Mouse (Mus musculus): ENCODE data around the gene Lingo1. TPM values are rescaled to one million over a fixed set of nuclear protein-coding genes. Genes with fewer than 3 reads are reported as not detected.

Gene Lingo1
- polyA plus RNA-seq, 1 experiment from 2014 or later = 56.7 TPM

- Histone ChIP-seq H3K9me3 (ENCODE audit: control insufficient read depth, low read length) (no peaks in the 10 kb centered on the region), H3K4me3 (ENCODE audit: low read depth, low read length) (no peak overlapping the region), H3K27me3 (ENCODE audit: control insufficient read depth, insufficient read depth, low read length) (no peaks in the 10 kb centered on the region), H3K9ac (replicated peaks; ENCODE audit: low read depth, low read length) (no peak overlapping the region), H3K36me3 (ENCODE audit: control insufficient read depth, insufficient read depth, low read length) (no peaks in the 10 kb centered on the region), H3K27ac (ENCODE audit: low read depth, low read length) (no peak overlapping the region), H3K4me2 (ENCODE audit: low read depth, low read length) (no peak overlapping the region), H3K4me1 (ENCODE audit: control insufficient read depth, insufficient read depth, low read length) (no peaks in the 10 kb centered on the region)
- no peak for ATAC-seq (ENCODE audit: low read depth)
- 25% methylated on average over 4 of the region's 4 CpGs for WGBS
These were observed 216.2 kb downstream of the Lingo1 start for GRCm38 (mm10) chr9:56580101-56580500.

GRCm38 (mm10) chr9:56577405-56577804, 218.9 kb downstream of the Lingo1 start:
- no peak for ATAC-seq (ENCODE audit: low read depth)
- Histone ChIP-seq H3K9ac (replicated peaks; ENCODE audit: low read depth, low read length) (no peak overlapping the region), H3K4me2 (ENCODE audit: low read depth, low read length) (no peak overlapping the region), H3K4me1 (ENCODE audit: control insufficient read depth, insufficient read depth, low read length) (peaks cover 7% of the 10 kb centered on the region; the same call in 1 of the 2 replicates), H3K9me3 (ENCODE audit: control insufficient read depth, low read length) (no peaks in the 10 kb centered on the region), H3K27me3 (ENCODE audit: control insufficient read depth, insufficient read depth, low read length) (no peaks in the 10 kb centered on the region), H3K36me3 (ENCODE audit: control insufficient read depth, insufficient read depth, low read length) (no peaks in the 10 kb centered on the region), H3K27ac (ENCODE audit: low read depth, low read length) (no peak overlapping the region), H3K4me3 (ENCODE audit: low read depth, low read length) (no peak overlapping the region)
- WGBS = 70% methylated on average over 11 of the region's 11 CpGs

- no peaks in the 10 kb centered on the region for H3K36me3 ChIP-seq (ENCODE audit: control insufficient read depth, insufficient read depth, low read length)
- peak; percentile 56; the same call in 1 of the 2 replicates for ATAC-seq (ENCODE audit: low read depth)
- H3K27ac ChIP-seq (ENCODE audit: low read depth, low read length) = peak overlapping the region; percentile 73
- WGBS = 30% methylated on average over 23 of the region's 23 CpGs
- H3K27me3 ChIP-seq (ENCODE audit: control insufficient read depth, insufficient read depth, low read length) = no peaks in the 10 kb centered on the region
- H3K4me1 ChIP-seq (ENCODE audit: control insufficient read depth, insufficient read depth, low read length) = peaks cover 9% of the 10 kb centered on the region; the same call in 1 of the 2 replicates
- no peak overlapping the region for H3K4me3 ChIP-seq (ENCODE audit: low read depth, low read length)
- H3K9ac ChIP-seq (replicated peaks; ENCODE audit: low read depth, low read length) = 0 out of 2 replicates have a peak overlapping the region, but pooled peaks have one; percentile 2
- H3K9me3 ChIP-seq (ENCODE audit: control insufficient read depth, low read length) = no peaks in the 10 kb centered on the region
- H3K4me2 ChIP-seq (ENCODE audit: low read depth, low read length) = no peak overlapping the region
These were observed 223.5 kb downstream of the Lingo1 start for GRCm38 (mm10) chr9:56572534-56573479.

Other genes starting within 250 kb of the Lingo1 start
- 0.32 TPM in 1 of 2 replicates, not detected in the other for gene Odf3l1, start 68.2 kb upstream of the Lingo1 start, polyA plus RNA-seq (2014; fragmentation: Nextera tagmentation; extraction: Ambion mirVana)
- 6.1 and 6.7 TPM in 2 replicates for gene Cspg4, start 68.6 kb upstream of the Lingo1 start, polyA plus RNA-seq (2014; fragmentation: Nextera tagmentation; extraction: Ambion mirVana)
- 1.3 and 2.1 TPM in 2 replicates for gene Snx33, start 131.9 kb upstream of the Lingo1 start, polyA plus RNA-seq (2014; fragmentation: Nextera tagmentation; extraction: Ambion mirVana)
- gene Imp3, start 141.0 kb upstream of the Lingo1 start, polyA plus RNA-seq (2014; fragmentation: Nextera tagmentation; extraction: Ambion mirVana) = 71.3 and 74.1 TPM in 2 replicates
- gene Snupn, start 154.4 kb upstream of the Lingo1 start, polyA plus RNA-seq (2014; fragmentation: Nextera tagmentation; extraction: Ambion mirVana) = 25.5 and 25.9 TPM in 2 replicates
- gene Ptpn9, start 198.5 kb upstream of the Lingo1 start, polyA plus RNA-seq (2014; fragmentation: Nextera tagmentation; extraction: Ambion mirVana) = 31.3 and 36.5 TPM in 2 replicates